Mouse (Mus musculus) embryonic stem cell, embryonic (primary cell): ENCODE data around the gene Vamp5.

ENCODE experiments used
- CTCF ChIA-PET, 4 experiments: fragments of 300-600 bp in 2 of 4; fragments of 350-600 bp in 2 of 4; sonication (Branson Sonifier 250); formaldehyde crosslinking; loops; one replicate each; lab custom pipeline; 2022; ENCODE audit warnings: inconsistent platforms in 2 of 4; lab: Charles Lee
- POLR2A ChIA-PET, 4 experiments: fragments of 300-600 bp in 2 of 4; fragments of 350-600 bp in 2 of 4; sonication (Branson Sonifier 250); formaldehyde crosslinking; loops; one replicate each; lab custom pipeline; 2022; ENCODE audit warnings: antibody characterized with exemption in 4 of 4, inconsistent platforms in 1 of 4; lab: Charles Lee

The Vamp5 gene

DNA sequence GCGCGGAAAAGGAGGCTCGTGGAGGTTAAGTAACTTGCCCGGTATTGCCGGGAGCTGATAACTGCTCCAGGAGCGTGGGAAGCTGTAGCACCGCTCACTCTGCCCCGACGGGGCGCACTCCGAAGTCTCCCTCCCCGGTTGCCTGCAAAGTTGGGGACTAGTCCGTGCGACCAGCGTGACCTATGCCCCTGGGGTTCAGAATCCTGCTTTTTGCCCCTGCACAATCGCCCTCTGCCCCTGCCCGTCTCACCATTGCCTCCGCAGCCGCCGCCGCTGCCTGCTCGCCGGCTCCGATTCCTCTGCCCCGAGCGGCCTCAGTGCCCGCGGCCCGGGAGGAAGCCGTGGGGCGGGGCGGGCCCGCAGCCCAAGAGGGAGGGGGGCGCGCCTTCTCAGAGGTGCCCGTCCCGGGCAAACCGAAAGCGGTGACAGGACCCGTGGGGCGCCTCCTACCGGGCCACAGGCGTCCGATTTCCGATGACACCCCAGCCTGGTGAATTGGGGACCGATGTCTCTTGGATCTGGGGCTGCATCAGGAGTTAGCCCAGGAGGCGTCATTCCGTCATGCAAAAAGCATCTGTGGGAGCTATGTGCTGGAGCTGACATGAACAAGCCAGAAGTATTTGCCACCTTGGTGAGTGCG, at the start of gene Vamp5:
Vamp5 (minus strand) TSS at position 338 of the 640 bp plus-strand sequence.
- ChIA-PET CTCF (interaction anchor here (0.8 to 4.5 kb wide), 16 partner anchors 9 to 154 kb away, joined by 3 to 21 read pairs (median 4); partner anchors contain the start of genes Vamp8 (in 3 of the 4), Ggcx (in 1 of the 4) and Tmem150a (in 1 of the 4)), POLR2A (interaction anchor here in 3 of 4 experiments (0.6 to 3.8 kb wide), 19 partner anchors 10 to 172 kb away, joined by 3 to 18 read pairs (median 5); partner anchors contain the start of genes Mat2a (in 2 of the 3), Vamp8 (in 2 of the 3), Ggcx (in 1 of the 3) and Tmem150a (in 1 of the 3))

DNA sequence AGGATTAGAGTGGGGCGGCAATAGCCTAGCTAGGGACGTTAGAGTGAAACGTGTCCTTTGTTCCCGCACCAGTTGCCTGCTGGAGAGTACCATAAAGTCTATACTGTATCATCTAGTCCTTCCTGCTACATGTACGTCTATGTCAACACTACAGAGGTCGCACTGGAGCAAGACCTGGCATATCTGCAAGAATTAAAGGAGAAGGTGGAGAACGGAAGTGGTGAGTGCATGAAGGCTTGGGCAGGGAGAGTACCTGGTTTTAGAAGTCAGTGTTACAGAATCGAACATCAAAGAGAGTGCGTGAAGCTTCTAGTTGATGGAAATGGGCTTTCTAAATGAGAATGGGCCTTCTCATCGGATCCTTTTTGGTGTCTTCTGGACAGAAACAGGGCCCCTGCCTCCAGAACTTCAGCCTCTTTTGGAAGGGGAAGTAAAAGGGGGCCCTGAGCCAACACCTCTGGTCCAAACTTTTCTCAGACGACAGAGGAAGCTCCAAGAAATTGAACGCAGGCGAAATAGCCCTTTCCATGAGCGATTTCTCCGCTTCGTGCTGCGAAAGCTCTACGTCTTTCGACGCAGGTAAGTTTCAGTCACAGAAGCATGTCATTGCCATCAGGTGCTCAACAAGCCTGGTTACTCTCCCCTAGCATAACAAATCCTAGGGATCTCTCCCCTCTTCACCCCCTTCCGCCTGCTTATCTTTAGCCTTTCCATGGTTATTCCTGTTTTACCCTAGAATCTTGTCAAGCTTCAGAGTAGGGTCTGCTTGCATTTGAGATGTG, 49.0 kb upstream of the Vamp5 start:
- CTCF ChIA-PET = interaction anchor here in 3 of 4 experiments (1.4 to 9.9 kb wide), 5 partner anchors 15 to 106 kb away, joined by 4 to 82 read pairs (median 10); partner anchors contain the start of gene Ggcx (in 1 of the 3)

DNA sequence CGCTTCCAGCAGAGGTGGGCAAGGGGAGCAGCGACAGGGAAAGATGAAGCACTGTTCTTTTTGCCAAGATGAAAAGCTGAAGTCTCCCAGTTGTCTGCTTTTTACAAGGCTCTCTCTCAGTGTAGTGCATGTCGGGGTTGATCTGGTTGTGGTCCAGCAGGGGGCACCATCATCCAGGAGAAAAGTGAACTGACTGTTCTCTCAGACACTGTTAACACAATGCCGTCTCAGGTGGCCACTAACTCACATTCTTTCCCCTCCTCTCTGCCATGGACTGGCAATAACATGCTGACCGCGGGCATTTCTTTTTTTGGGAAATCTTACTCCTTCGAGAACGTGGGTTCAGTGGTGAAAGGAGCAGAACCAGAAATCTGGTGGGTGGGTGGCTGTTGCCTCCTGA, 47.8 kb upstream of the Vamp5 start:
- CTCF ChIA-PET = interaction anchor here (0.5 to 9.9 kb wide), 7 partner anchors 106 to 138 kb away, joined by 3 to 82 read pairs (median 7); no protein-coding TSS in a partner anchor
- POLR2A ChIA-PET = interaction anchor here in 3 of 4 experiments (1.0 to 14.5 kb wide), 12 partner anchors 9 to 125 kb away, joined by 3 to 371 read pairs (median 25); partner anchors contain the start of genes Ggcx (in 3 of the 3) and Mat2a (in 2 of the 3)

More for the DNA sequence above, 49.0 kb upstream of the Vamp5 start:
- POLR2A ChIA-PET = interaction anchor here (0.6 to 14.5 kb wide), 44 partner anchors 8 to 567 kb away, joined by 3 to 371 read pairs (median 8); partner anchors contain the start of genes Ggcx (in 3 of the 4), Mat2a (in 3 of the 4), Retsat (in 2 of the 4) and 0610030E20Rik (in 1 of the 4)

DNA sequence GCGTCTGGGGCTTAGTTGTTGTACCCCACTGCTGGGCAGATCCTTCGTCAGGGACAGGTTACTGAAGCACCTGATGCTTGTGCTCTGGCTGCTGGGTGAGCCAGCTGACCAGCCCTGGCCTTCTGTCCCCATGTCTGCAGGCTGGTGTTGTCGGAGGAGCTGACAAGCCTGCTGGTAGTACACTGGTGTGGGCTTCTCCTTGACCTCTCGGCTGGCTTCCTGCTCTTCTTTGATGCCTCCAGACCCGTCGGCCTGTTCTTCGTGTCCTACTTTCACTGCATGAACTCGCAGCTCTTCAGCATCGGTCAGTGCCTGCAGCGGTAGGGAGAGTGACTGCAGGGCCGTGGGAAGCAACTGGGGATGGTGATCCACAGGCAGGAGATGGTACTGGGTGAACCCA, 45.4 kb upstream of the Vamp5 start:
- ChIA-PET POLR2A (interaction anchor here in 3 of 4 experiments (1.1 to 14.5 kb wide), 14 partner anchors 8 to 173 kb away, joined by 3 to 180 read pairs (median 6); partner anchors contain the start of genes Mat2a (in 3 of the 3), Ggcx (in 2 of the 3), Elmod3 (in 1 of the 3) and Retsat (in 1 of the 3)), CTCF (interaction anchor here in 2 of 4 experiments (1.6 to 9.9 kb wide), 4 partner anchors 12 to 109 kb away, joined by 6 to 82 read pairs (median 42); partner anchors contain the start of gene Ggcx (in 1 of the 2))

DNA sequence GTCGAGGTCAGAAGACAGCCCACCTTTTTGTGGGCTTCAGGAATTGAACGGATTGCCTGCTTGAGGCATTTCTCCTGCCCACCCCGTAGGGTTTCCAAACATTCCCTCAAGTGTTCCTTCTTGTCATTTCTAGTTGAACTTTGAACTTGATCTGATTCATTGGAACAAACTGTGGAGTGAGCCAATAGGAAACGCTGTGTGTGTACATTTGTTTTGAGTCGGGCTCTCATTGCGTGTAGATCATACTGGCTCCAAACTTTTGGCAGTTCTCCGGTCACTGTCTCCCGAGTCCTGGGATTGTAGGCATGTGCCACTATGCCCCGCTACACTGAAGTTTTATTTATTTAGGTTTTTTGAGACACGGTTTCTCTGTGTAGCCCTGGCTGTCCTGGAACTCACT, 40.6 kb upstream of the Vamp5 start:
- POLR2A ChIA-PET = interaction anchor here in 1 of 4 experiments (2.0 to 3.7 kb wide), 3 partner anchors 10 to 18 kb away, joined by 6 to 38 read pairs (median 19); partner anchors contain the start of gene Mat2a

DNA sequence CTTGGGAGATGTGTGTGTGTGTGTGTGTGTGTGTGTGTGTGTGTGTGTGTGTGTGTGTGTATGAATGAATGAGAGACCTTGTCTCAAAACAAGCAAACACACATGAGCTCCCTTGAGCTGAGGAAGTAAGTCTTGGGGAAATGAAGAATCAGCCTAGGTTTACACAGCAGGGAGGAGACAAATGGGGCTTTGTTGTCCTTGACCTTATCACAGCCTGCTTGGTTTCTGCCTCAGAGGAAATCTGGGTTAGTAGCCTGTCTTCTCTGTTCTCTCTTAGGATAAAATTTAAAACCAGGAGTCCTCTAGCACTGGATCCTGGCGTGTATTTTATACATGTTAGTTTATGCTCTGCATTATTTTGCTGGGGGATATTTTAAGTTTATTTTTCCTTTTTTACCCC, 39.5 kb upstream of the Vamp5 start:
- POLR2A ChIA-PET = interaction anchor here in 2 of 4 experiments (0.7 to 3.7 kb wide), 6 partner anchors 11 to 129 kb away, joined by 4 to 38 read pairs (median 5); partner anchors contain the start of genes Mat2a (in 1 of the 2) and Vamp8 (in 1 of the 2)
- CTCF ChIA-PET = interaction anchor here in 2 of 4 experiments (0.6 to 1.1 kb wide), 4 partner anchors 13 to 115 kb away, joined by 3 to 5 read pairs (median 4); no protein-coding TSS in a partner anchor

More for the DNA sequence above, 40.6 kb upstream of the Vamp5 start:
- CTCF ChIA-PET = no interaction called here

DNA sequence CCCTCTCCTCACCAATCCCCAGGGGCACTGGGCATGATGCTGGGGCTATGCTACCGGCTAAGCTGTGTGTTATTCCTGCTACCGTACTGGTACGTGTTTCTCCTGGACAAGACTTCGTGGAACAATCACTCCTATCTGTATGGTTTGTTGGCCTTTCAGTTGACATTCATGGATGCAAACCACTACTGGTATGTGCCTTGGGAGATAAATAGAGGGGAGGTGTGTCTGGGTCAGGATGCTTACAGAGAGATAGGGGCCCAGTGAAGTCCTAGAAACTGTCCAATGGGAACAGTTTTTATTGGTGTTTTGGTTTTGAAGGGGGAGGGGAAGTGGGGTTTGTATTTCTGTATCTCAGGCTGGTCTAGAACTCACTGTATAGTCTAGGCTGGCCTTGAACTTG, 38.0 kb upstream of the Vamp5 start:
- ChIA-PET POLR2A (interaction anchor here in 3 of 4 experiments (0.5 to 3.7 kb wide), 8 partner anchors 9 to 191 kb away, joined by 3 to 38 read pairs (median 4); partner anchors contain the start of gene Mat2a (in 1 of the 3)), CTCF (interaction anchor here in 3 of 4 experiments (1.0 to 1.3 kb wide), 4 partner anchors 16 to 117 kb away, joined by 3 to 6 read pairs (median 4); partner anchors contain the start of gene Sh2d6 (in 1 of the 3))

DNA sequence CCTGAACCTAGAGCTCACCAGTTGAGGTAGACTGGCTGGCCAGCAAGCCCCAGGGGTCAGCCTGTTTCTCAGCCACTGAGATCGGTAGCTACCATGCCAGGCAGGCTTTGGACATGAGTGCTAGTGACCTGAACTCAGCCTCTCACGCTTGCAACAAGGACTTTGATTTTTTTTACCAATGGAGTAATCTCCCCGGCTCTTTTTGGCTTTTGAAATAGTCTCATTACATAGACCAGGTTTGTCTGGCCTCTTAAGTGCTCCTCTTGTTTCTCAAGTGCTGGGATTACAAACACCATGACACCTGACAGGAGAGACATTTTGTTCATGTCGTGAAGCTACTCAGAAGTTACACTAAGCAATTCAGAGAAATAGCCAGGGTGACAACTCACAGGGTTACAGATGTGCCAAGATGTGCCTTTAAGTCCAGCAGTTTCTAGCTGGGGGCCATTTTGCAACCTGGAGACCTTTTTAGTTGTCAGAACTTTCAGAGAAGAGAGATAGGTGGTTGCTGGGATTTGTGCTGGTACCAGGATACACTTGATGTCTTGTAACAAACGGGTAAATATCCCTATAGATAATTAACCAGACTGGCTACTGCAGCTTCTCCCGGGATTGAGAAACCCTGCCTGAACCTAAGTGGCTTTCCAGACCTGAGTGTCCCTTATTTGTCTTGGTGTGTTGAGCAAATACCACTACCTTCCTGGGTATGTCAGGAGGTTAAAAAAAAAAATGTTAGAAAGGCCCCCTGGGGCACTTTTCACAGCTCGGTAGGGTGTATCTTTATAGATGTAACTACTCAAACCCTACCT, 35.9 kb upstream of the Vamp5 start:
- ChIA-PET CTCF (interaction anchor here in 2 of 4 experiments (0.6 to 2.8 kb wide), 4 partner anchors 116 to 350 kb away, joined by 3 to 22 read pairs (median 4); no protein-coding TSS in a partner anchor), POLR2A (interaction anchor here (0.5 to 4.9 kb wide), 11 partner anchors 10 to 476 kb away, joined by 3 to 85 read pairs (median 24); partner anchors contain the start of genes Mat2a (in 3 of the 4) and Vamp8 (in 1 of the 4))

DNA sequence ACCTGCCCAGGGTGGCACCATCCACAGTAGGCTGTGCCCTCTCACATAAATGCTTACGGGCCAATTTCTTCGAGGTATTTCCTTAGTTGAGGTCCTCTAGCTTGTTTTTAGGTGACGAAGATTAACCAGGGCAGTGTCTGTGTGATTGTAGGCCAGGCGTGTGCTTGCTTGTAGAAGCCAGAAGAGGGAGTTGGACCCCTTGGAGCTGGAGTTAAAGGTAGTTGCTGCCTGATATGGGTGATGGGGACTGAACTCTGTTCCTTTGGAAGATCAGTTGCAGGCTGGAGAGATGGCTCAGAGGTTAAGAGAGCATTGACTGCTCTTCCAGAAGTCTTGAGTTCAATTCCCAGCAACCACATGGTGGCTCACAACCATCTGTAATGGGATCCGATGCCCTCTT, 34.9 kb upstream of the Vamp5 start:
- ChIA-PET POLR2A (interaction anchor here (0.6 to 4.9 kb wide), 29 partner anchors 10 to 477 kb away, joined by 3 to 85 read pairs (median 9); partner anchors contain the start of genes Mat2a (in 3 of the 4), Elmod3 (in 1 of the 4), Retsat (in 1 of the 4) and Tmem150a (in 1 of the 4)), CTCF (interaction anchor here (0.6 to 2.8 kb wide), 13 partner anchors 11 to 349 kb away, joined by 3 to 22 read pairs (median 5); partner anchors contain the start of gene Mat2a (in 1 of the 4))

DNA sequence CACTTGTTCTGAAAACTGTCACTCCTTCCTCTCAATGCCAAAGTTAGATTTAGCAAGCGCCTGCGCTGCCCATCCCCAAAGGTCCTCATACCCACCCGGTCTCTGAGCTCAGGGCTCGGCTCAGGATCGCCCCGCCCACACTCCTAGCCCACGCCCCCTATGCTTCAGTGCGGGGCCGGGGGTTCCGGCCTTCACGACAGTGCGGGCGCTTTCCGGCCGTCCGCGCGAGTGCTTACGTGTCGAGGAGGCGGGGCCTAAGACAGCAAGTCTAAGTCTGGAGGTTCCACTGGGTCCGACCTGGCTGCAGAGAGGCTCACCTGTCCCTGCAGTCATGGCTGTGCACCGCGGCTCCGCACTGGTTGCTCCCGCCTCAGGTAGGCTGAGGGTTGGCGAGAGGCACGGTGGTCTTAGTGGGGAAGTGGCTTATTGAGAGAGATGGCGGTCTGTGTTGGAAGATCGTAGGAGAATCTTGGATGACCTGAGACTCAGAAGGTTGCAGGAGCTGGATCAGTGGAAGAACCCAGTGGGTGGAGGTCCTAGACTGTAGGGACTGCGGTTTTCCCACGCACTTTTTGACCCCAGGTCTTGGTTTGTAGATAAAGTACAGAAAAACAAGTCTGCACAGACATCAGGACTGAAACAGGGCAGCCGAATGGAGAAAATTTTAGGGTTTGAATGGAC, 33.9 kb upstream of the Vamp5 start, which contains the start of gene Ggcx:
Ggcx (plus strand) TSS at position 233 of the 681 bp plus-strand sequence.
- POLR2A ChIA-PET = interaction anchor here (0.5 to 4.9 kb wide), 93 partner anchors 8 to 501 kb away, joined by 3 to 85 read pairs (median 4); partner anchors contain the start of genes Mat2a (in 4 of the 4), Tmem150a (in 3 of the 4), Vamp8 (in 2 of the 4) and Atoh8 (in 1 of the 4)
- CTCF ChIA-PET = interaction anchor here (0.5 to 2.8 kb wide), 47 partner anchors 8 to 1267 kb away, joined by 3 to 22 read pairs (median 4); partner anchors contain the start of genes Mat2a (in 2 of the 4), Vamp8 (in 2 of the 4), Elmod3 (in 1 of the 4) and Retsat (in 1 of the 4)

DNA sequence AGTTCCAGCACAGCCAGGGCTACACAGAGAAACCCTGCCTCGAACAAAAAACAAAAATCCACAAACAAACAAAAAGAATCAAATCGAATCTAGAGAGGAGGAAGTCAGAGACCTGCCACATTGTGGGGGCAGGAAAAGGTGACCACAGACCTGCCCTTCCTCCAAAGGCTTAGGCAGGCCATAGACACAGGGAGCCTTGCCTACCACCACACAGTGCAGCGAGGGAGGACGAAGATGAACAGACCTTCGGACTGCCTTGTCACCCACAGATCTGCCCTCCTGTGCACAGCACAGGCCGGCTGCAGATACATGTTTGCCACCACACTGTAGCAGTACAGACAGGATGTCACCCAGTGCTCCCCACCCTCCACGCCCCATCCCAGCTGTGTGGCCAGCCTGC, 30.2 kb upstream of the Vamp5 start:
- CTCF ChIA-PET = interaction anchor here (0.6 to 5.6 kb wide), 14 partner anchors 9 to 531 kb away, joined by 3 to 56 read pairs (median 4); partner anchors contain the start of genes Tmem150a (in 2 of the 4) and Vamp8 (in 1 of the 4)
- POLR2A ChIA-PET = interaction anchor here in 3 of 4 experiments (0.6 to 2.3 kb wide), 8 partner anchors 13 to 498 kb away, joined by 3 to 6 read pairs (median 3); partner anchors contain the start of gene Mat2a (in 3 of the 3)

DNA sequence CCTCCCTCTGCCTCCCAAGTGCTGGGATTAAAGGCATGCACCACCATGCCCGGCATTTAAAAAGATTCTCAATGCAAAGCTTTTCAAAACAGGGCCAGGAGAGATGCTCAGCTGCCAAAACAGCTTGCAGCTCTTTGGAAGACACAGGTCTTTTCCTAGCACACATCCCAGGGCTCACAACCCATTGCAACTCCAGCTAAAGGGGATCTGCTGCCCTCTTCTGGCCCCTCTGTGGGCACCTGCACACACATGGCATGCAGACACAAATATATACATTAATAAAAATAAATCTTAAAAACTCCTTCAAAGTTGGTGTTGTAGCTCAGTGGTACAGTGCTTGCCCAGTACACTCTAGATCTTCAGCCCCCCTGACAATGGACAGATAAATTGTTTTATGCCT, 29.7 kb upstream of the Vamp5 start:
- ChIA-PET CTCF (interaction anchor here (0.5 to 5.6 kb wide), 23 partner anchors 8 to 883 kb away, joined by 3 to 56 read pairs (median 3); partner anchors contain the start of genes Tmem150a (in 2 of the 4) and Vamp8 (in 1 of the 4)), POLR2A (interaction anchor here (0.6 to 2.3 kb wide), 9 partner anchors 12 to 497 kb away, joined by 3 to 6 read pairs (median 3); partner anchors contain the start of gene Mat2a (in 3 of the 4))

DNA sequence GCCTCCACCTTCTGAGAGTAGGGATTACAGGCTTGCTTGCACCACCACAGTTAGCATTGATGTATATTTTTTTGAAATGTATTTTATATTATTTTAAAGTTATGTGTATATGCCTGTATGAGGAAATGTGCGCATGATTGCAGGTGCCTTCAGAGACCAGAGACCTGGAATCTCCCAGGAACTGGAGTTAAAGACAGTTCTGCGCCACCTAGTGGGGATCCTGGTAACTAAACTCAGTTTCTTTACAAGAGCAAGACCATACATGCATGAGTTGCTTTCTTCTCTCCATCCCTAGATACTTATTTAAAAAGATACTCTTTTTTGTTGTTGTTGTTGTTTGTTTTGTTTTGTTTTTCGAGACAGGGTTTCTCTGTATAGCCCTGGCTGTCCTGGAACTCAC, 29.3 kb upstream of the Vamp5 start:
- ChIA-PET POLR2A (interaction anchor here (0.6 to 2.3 kb wide), 9 partner anchors 12 to 124 kb away, joined by 3 to 6 read pairs (median 3); partner anchors contain the start of genes Mat2a (in 3 of the 4) and Vamp8 (in 1 of the 4)), CTCF (interaction anchor here (0.5 to 5.6 kb wide), 22 partner anchors 8 to 882 kb away, joined by 3 to 56 read pairs (median 3); partner anchors contain the start of genes Tmem150a (in 2 of the 4) and Vamp8 (in 1 of the 4))

DNA sequence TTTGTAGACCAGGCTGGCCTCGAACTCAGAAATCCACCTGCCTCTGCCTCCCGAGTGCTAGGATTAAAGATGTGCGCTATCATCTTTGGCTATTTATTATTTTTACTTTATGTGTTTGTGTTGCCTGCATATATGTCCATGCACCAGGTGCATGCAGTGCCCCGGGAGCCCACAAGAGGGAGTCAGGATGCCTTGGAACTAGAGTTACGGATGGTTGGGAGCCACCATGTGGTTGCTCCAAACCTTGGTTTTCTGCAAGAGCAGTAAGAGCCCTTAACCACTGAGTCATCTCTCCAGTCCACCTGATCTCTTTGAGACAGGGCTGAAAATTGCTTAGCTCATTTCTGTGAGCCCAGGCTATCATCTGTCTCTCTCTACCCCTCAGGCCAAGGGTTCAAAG, 26.9 kb upstream of the Vamp5 start:
- POLR2A ChIA-PET = interaction anchor here (0.6 to 2.4 kb wide), 7 partner anchors 17 to 576 kb away, joined by 3 to 21 read pairs (median 3); partner anchors contain the start of genes Immt (in 1 of the 4), Mat2a (in 1 of the 4) and Vamp8 (in 1 of the 4)
- CTCF ChIA-PET = interaction anchor here (0.5 to 5.6 kb wide), 21 partner anchors 11 to 798 kb away, joined by 3 to 56 read pairs (median 4); partner anchors contain the start of genes Vamp8 (in 2 of the 4) and Retsat (in 1 of the 4)
